Mouse (Mus musculus) cortical plate, adult 2 months (tissue): Measurements from ENCODE around the gene Ppp6r2.

ENCODE experiments used
- CTCF ChIP-seq: fragments of 200-500 bp; IDR thresholded peaks from 2 replicates; pipeline ENCODE4 v1.5.1; 2011; ENCODE audit warnings: mild to moderate bottlenecking, control low read depth, low read length; ENCODE audit not compliant: insufficient read depth; ENCODE audit errors: extremely low read depth
- POLR2A ChIP-seq: fragments of 200-500 bp; IDR thresholded peaks from 2 replicates; pipeline ENCODE4 v1.6.1; 2011; ENCODE audit warnings: mild to moderate bottlenecking, low read length, control low read depth; ENCODE audit not compliant: insufficient read depth; ENCODE audit errors: extremely low read depth

DNA sequence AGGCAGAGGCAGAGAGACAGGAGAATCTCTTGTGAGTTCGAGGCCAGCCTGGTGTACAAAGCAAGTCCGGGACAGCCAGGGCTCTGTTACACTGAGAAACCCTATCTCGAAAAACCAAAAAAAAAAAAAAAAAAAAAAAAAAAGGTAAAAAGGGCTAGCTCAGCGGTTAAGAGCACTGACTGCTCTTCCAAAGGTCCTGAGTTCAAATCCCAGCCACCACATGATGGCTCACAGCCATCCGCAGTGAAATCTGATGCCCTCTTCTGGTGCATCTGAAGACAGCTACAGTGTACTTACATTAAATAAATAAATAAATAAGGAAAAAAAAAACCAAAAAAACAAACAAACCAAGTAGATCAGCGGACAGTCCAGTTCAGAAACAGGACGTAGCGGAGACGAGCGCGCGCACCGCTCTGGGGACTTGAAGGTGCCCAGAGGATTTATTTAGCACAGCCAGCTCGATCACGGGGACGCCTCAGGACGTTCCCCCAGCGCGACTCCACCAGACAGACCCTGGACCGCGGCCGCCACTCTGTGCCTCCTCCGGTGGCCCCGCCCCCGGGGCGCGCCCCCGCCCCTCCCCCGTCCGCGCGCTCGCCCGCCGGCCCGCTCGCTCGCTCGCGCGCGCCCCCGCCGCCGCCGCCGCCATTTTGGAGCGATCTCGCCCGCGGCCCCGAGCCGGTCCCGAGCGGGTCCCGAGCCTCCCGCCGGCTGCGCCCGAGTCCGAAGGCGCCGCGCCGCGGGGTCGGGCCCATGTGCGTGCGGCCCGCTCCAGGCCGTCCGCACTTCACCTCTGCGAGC, at the start of gene Ppp6r2:
- TF ChIP-seq CTCF (no peak), POLR2A (0 out of 2 replicates have a peak, but pooled peaks have one; percentile 21)
